Mouse (Mus musculus) heart, embryonic 14.5 days (tissue): ENCODE measurements around the gene Hdac11. TPM values are rescaled to one million over a fixed set of nuclear protein-coding genes. Genes with fewer than 3 reads are reported as not detected.
A peak's percentile ranks its signal among the peaks of the same experiment; 100 is the strongest.

ENCODE experiments used
- ATAC-seq: fragments of 200-750 bp; cut with Nextera tagmentation; 2 replicates; pipeline ENCODE4 v1.8.0; 2017; ENCODE audit warnings: low read depth, moderate TSS enrichment; ENCODE audit not compliant: insufficient number of reproducible peaks, insufficient read depth, low FRiP score
- H3K27ac ChIP-seq, 2 experiments: fragments of 200-500 bp in 1 of 2; fragments of 300-500 bp in 1 of 2; sonication (generic) in 1 of 2; replicated peaks in 1 of 2; 2 replicates each; pipeline ENCODE4 v1.5.1; 2012 to 2014; ENCODE audit warnings: low read depth in 2 of 2, low read length in 2 of 2, control low read depth in 1 of 2, mild to moderate bottlenecking in 1 of 2, mixed read lengths in 1 of 2; ENCODE audit not compliant: control insufficient read depth in 1 of 2, insufficient read depth in 1 of 2
- H3K27me3 ChIP-seq: fragments of 300-500 bp; sonication (generic); 2 replicates; pipeline ENCODE4 v1.6.1; 2014; ENCODE audit warnings: mild to moderate bottlenecking, low read length, control low read depth; ENCODE audit not compliant: control insufficient read depth, insufficient read depth
- H3K36me3 ChIP-seq: fragments of 300-500 bp; sonication (generic); 2 replicates; pipeline ENCODE4 v1.6.1; 2014; ENCODE audit warnings: mild to moderate bottlenecking, control low read depth, low read length, mixed read lengths; ENCODE audit not compliant: control insufficient read depth, insufficient read depth
- H3K4me1 ChIP-seq, 2 experiments: fragments of 200-500 bp in 1 of 2; fragments of 300-500 bp in 1 of 2; sonication (generic) in 1 of 2; 2 replicates each; pipeline ENCODE4 v1.6.1; 2012 to 2014; ENCODE audit warnings: low read length in 2 of 2, control low read depth in 1 of 2, mixed read lengths in 1 of 2; ENCODE audit not compliant: control insufficient read depth in 2 of 2, insufficient read depth in 2 of 2
- H3K4me2 ChIP-seq: fragments of 300-500 bp; sonication (generic); 2 replicates; pipeline ENCODE4 v1.6.1; 2014; ENCODE audit warnings: mild to moderate bottlenecking, low read length
- H3K4me3 ChIP-seq, 2 experiments: fragments of 200-500 bp in 1 of 2; fragments of 300-500 bp in 1 of 2; sonication (generic) in 1 of 2; 2 replicates each; pipeline ENCODE4 v1.5.1; 2012 to 2014; ENCODE audit warnings: low read length in 2 of 2, mild to moderate bottlenecking in 2 of 2, control low read depth in 1 of 2, low read depth in 1 of 2, moderate library complexity in 1 of 2; ENCODE audit not compliant: control insufficient read depth in 1 of 2, insufficient read depth in 1 of 2
- H3K9ac ChIP-seq: fragments of 300-500 bp; sonication (generic); 2 replicates; pipeline ENCODE4 v1.6.1; 2014; ENCODE audit warnings: mild to moderate bottlenecking, low read length
- H3K9me3 ChIP-seq: fragments of 300-500 bp; sonication (generic); 2 replicates; pipeline ENCODE4 v1.6.1; 2016; ENCODE audit warnings: low read length, control low read depth; ENCODE audit not compliant: control insufficient read depth
- WGBS: fragments of 180-500 bp; shearing (Covaris S2); extraction: QIAGEN DNeasy Blood & Tissue Kit; methylation state at CpG from one replicate; pipeline ENCODE4 v1.1.7; 2014; 5-methylcytosine and 5-hydroxymethylcytosine counted together
- polyA plus RNA-seq: library from polyadenylated mRNA; unstranded; fragments of >200 nt; fragmentation: Nextera tagmentation; extraction: Ambion mirVana; gene quantifications from 2 replicates; pipeline ENCODE4 v1.2.1, GENCODE M21; 2014

The Hdac11 gene
- polyA plus RNA-seq, 1 experiment from 2014 or later, result 11.4 TPM

- no peaks in the 10 kb centered on the region for H3K9me3 ChIP-seq
- no peaks in the 10 kb centered on the region; the same call in 1 of the 2 replicates for H3K27me3 ChIP-seq
- ATAC-seq, result no peak
- no peak overlapping the region for H3K9ac ChIP-seq
- H3K27ac ChIP-seq, result no peak overlapping the region
- H3K36me3 ChIP-seq, result no peaks in the 10 kb centered on the region
- WGBS, result 38% methylated on average over 2 of the region's 2 CpGs
- no peak overlapping the region for H3K4me2 ChIP-seq
- peaks cover 13 to 25% of the 10 kb centered on the region in 2 experiments for H3K4me1 ChIP-seq
- H3K4me3 ChIP-seq, result no peak overlapping the region
Observed at GRCm38 (mm10) chr6:91191465-91191864, 35.0 kb downstream of the Hdac11 start.

- Histone ChIP-seq H3K4me1 (peaks cover 9 to 18% of the 10 kb centered on the region in 2 experiments), H3K9me3 (no peaks in the 10 kb centered on the region), H3K36me3 (no peaks in the 10 kb centered on the region), H3K27ac (no peak overlapping the region), H3K9ac (no peak overlapping the region), H3K4me2 (no peak overlapping the region), H3K27me3 (peaks cover 2% of the 10 kb centered on the region; the same call in 1 of the 2 replicates), H3K4me3 (no peak overlapping the region)
- ATAC-seq, result no peak
- WGBS, result 61% methylated on average over 3 of the region's 3 CpGs
Observed at GRCm38 (mm10) chr6:91192421-91192820, 36.0 kb downstream of the Hdac11 start.

- H3K9ac ChIP-seq, result no peak overlapping the region
- no peak overlapping the region for H3K4me3 ChIP-seq
- no peaks in the 10 kb centered on the region for H3K9me3 ChIP-seq
- peaks cover 3% of the 10 kb centered on the region; the same call in 1 of the 2 replicates for H3K27me3 ChIP-seq
- H3K36me3 ChIP-seq, result no peaks in the 10 kb centered on the region
- no peak for ATAC-seq
- H3K4me1 ChIP-seq, result peaks cover 9 to 13% of the 10 kb centered on the region in 2 experiments
- WGBS, result 50% methylated on average over 1 of the region's 1 CpGs
- no peak overlapping the region for H3K4me2 ChIP-seq
- no peak overlapping the region for H3K27ac ChIP-seq
Observed at GRCm38 (mm10) chr6:91192851-91193545, 36.5 kb downstream of the Hdac11 start.

- no peaks in the 10 kb centered on the region for H3K9me3 ChIP-seq
- H3K4me3 ChIP-seq, result no peak overlapping the region
- H3K4me1 ChIP-seq, result peaks cover 29 to 32% of the 10 kb centered on the region in 2 experiments
- no peak for ATAC-seq
- no peak overlapping the region for H3K9ac ChIP-seq
- H3K4me2 ChIP-seq, result no peak overlapping the region
- H3K27me3 ChIP-seq, result peaks cover 3% of the 10 kb centered on the region; the same call in 1 of the 2 replicates
- 67% methylated on average over 2 of the region's 2 CpGs for WGBS
- no peak overlapping the region for H3K27ac ChIP-seq
- no peaks in the 10 kb centered on the region for H3K36me3 ChIP-seq
Observed at GRCm38 (mm10) chr6:91198456-91198855, 42.0 kb downstream of the Hdac11 start.

GRCm38 (mm10) chr6:91200429-91201188 is 44.1 kb downstream of the Hdac11 start:
- Histone ChIP-seq H3K27ac (peak overlapping the region; percentile 69 to 72), H3K27me3 (peaks cover 3% of the 10 kb centered on the region; the same call in 1 of the 2 replicates), H3K4me1 (peaks cover 29 to 39% of the 10 kb centered on the region in 2 experiments), H3K4me3 (no peak overlapping the region), H3K9ac (0 out of 2 replicates have a peak overlapping the region, but pooled peaks have one; percentile 16), H3K9me3 (no peaks in the 10 kb centered on the region), H3K4me2 (no peak overlapping the region), H3K36me3 (no peaks in the 10 kb centered on the region)
- WGBS, result 37% methylated on average over 8 of the region's 8 CpGs
- ATAC-seq, result peak; percentile 55; the same call in 1 of the 2 replicates

- Histone ChIP-seq H3K36me3 (no peaks in the 10 kb centered on the region), H3K27me3 (peaks cover 3% of the 10 kb centered on the region; the same call in 1 of the 2 replicates), H3K4me1 (peaks cover 32 to 39% of the 10 kb centered on the region in 2 experiments), H3K9me3 (no peaks in the 10 kb centered on the region), H3K4me3 (no peak overlapping the region), H3K27ac (peak overlapping the region; percentile 39 to 69; a peak in 3 of 4 replicates), H3K4me2 (no peak overlapping the region), H3K9ac (no peak overlapping the region)
- no peak for ATAC-seq
- WGBS, result 57% methylated on average over 8 of the region's 8 CpGs
Observed at GRCm38 (mm10) chr6:91201881-91202341, 45.4 kb downstream of the Hdac11 start.

GRCm38 (mm10) chr6:91202571-91202970 is 46.1 kb downstream of the Hdac11 start:
- H3K27ac ChIP-seq, result no peak overlapping the region

More at GRCm38 (mm10) chr6:91202571-91202970, 46.1 kb downstream of the Hdac11 start:
- no peaks in the 10 kb centered on the region for H3K36me3 ChIP-seq
- peaks cover 34 to 40% of the 10 kb centered on the region in 2 experiments for H3K4me1 ChIP-seq
- H3K9ac ChIP-seq, result no peak overlapping the region
- H3K9me3 ChIP-seq, result no peaks in the 10 kb centered on the region
- H3K27me3 ChIP-seq, result no peaks in the 10 kb centered on the region; the same call in 1 of the 2 replicates
- H3K4me2 ChIP-seq, result no peak overlapping the region
- 71% methylated on average over 4 of the region's 4 CpGs for WGBS
- H3K4me3 ChIP-seq, result no peak overlapping the region
- ATAC-seq, result no peak
